ENCODE assay signal across 12 mouse cellular contexts in the genomic region with DNA sequence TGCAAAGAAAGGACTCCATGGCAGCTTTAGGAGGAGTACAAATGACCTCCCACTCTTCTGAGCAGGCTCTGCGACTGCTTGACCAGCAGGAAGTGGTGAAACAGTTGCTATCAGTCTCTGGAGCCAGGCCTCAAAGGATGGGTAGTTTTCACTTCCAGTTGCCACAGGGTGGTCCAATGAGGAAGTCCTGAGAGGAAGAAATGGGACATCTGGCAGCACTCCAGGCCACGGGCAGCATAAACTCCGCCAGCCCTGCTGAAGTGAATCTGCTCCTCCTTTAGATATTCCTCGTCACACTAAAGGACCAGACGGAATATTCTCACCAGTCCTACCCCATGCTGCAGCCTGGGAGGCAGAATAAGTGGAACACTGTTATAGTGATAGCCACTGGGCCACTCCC. TPM values are rescaled to one million over a fixed set of nuclear protein-coding genes. Genes with fewer than 3 reads are reported as not detected.
DNase-seq lines count a peak whose midpoint lies in the region; ATAC-seq lines count a peak whose summit lies in the region.
"Had no signal": no experiment of that assay in that cellular context is flagged by ENCODE, and none has a peak within 500 bp of the region (broad histone marks: within the 10 kb centered on the region; RNA-seq: fewer than 3 reads in every experiment).

No protein-coding gene starts in this region.

- no peak overlapping the region for H3K4me3 ChIP-seq in heart, embryonic 14.5 days (ENCODE audit: control insufficient read depth in 1 of 2, insufficient read depth in 1 of 2, low read depth in 1 of 2, low read length in 2 of 2)
- H3K4me3 ChIP-seq: embryonic facial prominence, embryonic 12.5 days; hindbrain, embryonic 15.5 days; liver, embryonic 13.5 days had no signal

- no peak overlapping the region for H3K9ac ChIP-seq in heart, embryonic 14.5 days (ENCODE audit: low read length)
- H3K9ac ChIP-seq: embryonic facial prominence, embryonic 12.5 days; hindbrain, embryonic 15.5 days; liver, embryonic 13.5 days had no signal

- DNase-seq in left cerebral cortex, postnatal 4 days: peak; percentile 34
- DNase-seq in left cerebral cortex, adult 11 months (ENCODE audit: low spot score): no peak
- DNase-seq in brain, adult 2 months (ENCODE audit: low read depth, low spot score): peak; percentile 40
- DNase-seq in lung, postnatal 14 days: peak; percentile 76
- DNase-seq in frontal cortex, adult 2 months (ENCODE audit: extremely low spot score in 1 of 2, low spot score in 1 of 2): no peak
- no peak for DNase-seq in cerebellum, adult 8-10 months
- DNase-seq in left cerebral cortex, postnatal 36 days (ENCODE audit: low spot score in 2 of 2): no peak
- DNase-seq: liver, embryonic 13.5 days had no signal

- H3K4me1 ChIP-seq in heart, embryonic 14.5 days (ENCODE audit: control insufficient read depth in 2 of 2, insufficient read depth in 2 of 2, low read length in 2 of 2): peaks cover 4 to 7% of the 10 kb centered on the region in 2 experiments
- H3K4me1 ChIP-seq: embryonic facial prominence, embryonic 12.5 days; hindbrain, embryonic 15.5 days had no signal

- H3K36me3 ChIP-seq in heart, embryonic 14.5 days (ENCODE audit: control insufficient read depth, insufficient read depth, low read length): peaks cover 33% of the 10 kb centered on the region

- peak overlapping the region in 1 of 2 experiments; percentile 27; a peak in 1 of 4 replicates for H3K27ac ChIP-seq in heart, embryonic 14.5 days (replicated peaks in 1 of 2; ENCODE audit: control insufficient read depth in 1 of 2, insufficient read depth in 1 of 2, low read depth in 2 of 2, low read length in 2 of 2)
- H3K27ac ChIP-seq: embryonic facial prominence, embryonic 12.5 days; hindbrain, embryonic 15.5 days; liver, embryonic 13.5 days had no signal

- intact Hi-C loops in left cerebral cortex, postnatal 4 days (cut with DNase I): no loop called here
- intact Hi-C loops in left cerebral cortex, postnatal 36 days (cut with DNase I): no loop called here

- no peak overlapping the region for H3K4me2 ChIP-seq in heart, embryonic 14.5 days (ENCODE audit: low read length)
- H3K4me2 ChIP-seq: embryonic facial prominence, embryonic 12.5 days; hindbrain, embryonic 15.5 days; liver, embryonic 13.5 days had no signal

- 0 out of 2 replicates have a peak, but pooled peaks have one; percentile 35 for ATAC-seq in heart, embryonic 14.5 days (ENCODE audit: insufficient number of reproducible peaks, insufficient read depth, low FRiP score, low read depth)
- ATAC-seq: Patski had no signal

- no peaks in the 10 kb centered on the region for H3K27me3 ChIP-seq in heart, embryonic 14.5 days (ENCODE audit: control insufficient read depth, insufficient read depth, low read length)
- H3K27me3 ChIP-seq: embryonic facial prominence, embryonic 12.5 days; hindbrain, embryonic 15.5 days; liver, embryonic 13.5 days; Patski had no signal

- WGBS in heart, embryonic 14.5 days: 60% methylated on average over 5 of the region's 5 CpGs

- H3K9me3 ChIP-seq in heart, embryonic 14.5 days (ENCODE audit: control insufficient read depth, low read length): no peaks in the 10 kb centered on the region
- H3K9me3 ChIP-seq: embryonic facial prominence, embryonic 12.5 days; hindbrain, embryonic 15.5 days; liver, embryonic 13.5 days had no signal

RNA-seq across cellular contexts. Expression of a gene that starts 32.3 kb away (rescaled TPM):
- total RNA-seq in left cerebral cortex, postnatal 4 days (2021): not detected
- not detected in 2 replicates for polyA plus RNA-seq in heart, embryonic 14.5 days (2014; fragmentation: Nextera tagmentation; extraction: Ambion mirVana)
- not detected in 2 replicates for polyA plus RNA-seq in frontal cortex, adult 2 months (2012; rRNA removed)
- total RNA-seq in left cerebral cortex, postnatal 36 days (2021): not detected
- polyA plus RNA-seq: hindbrain, embryonic 15.5 days; liver, embryonic 13.5 days; Patski had no signal

Comparison
In these comparisons a context has a peak if more than half of its experiments do, and no peak if none do; other contexts are left out.
1. DNase-seq: peak in left cerebral cortex, postnatal 4 days (single experiment), brain, adult 2 months (single experiment) and lung, postnatal 14 days (single experiment); none in left cerebral cortex, adult 11 months (single experiment), frontal cortex, adult 2 months (0 of 2), cerebellum, adult 8-10 months (single experiment) and left cerebral cortex, postnatal 36 days (0 of 2).